Mouse (Mus musculus) brain, embryonic 18.5 days (tissue): ENCODE data around the gene Asl.
A peak's percentile ranks its signal among the peaks of the same experiment; 100 is the strongest.

Experiments used
- DNase-seq: peaks from one replicate; pipeline ENCODE4 v3.0.0-alpha.2; 2012; ENCODE audit warnings: low read depth, low spot score

Asl gene

GRCm38 (mm10) chr5:130029142-130029897 lies at the start of gene Asl, which contains the start of gene Crcp:
Gene Asl, minus strand, starts transcription at chr5:130029247.
Gene Crcp, plus strand, starts transcription at chr5:130029290.
- peak; percentile 74 for DNase-seq

GRCm38 (mm10) chr5:130078834-130079156 lies 49.7 kb upstream of the Asl start:
- DNase-seq: no peak

- DNase-seq: no peak
These were observed 49.2 kb upstream of the Asl start for GRCm38 (mm10) chr5:130078096-130078833.

- DNase-seq: no peak
These were observed 47.3 kb upstream of the Asl start for GRCm38 (mm10) chr5:130076396-130076795.

- no peak for DNase-seq
These were observed 45.4 kb upstream of the Asl start for GRCm38 (mm10) chr5:130074491-130074890.

DNA sequence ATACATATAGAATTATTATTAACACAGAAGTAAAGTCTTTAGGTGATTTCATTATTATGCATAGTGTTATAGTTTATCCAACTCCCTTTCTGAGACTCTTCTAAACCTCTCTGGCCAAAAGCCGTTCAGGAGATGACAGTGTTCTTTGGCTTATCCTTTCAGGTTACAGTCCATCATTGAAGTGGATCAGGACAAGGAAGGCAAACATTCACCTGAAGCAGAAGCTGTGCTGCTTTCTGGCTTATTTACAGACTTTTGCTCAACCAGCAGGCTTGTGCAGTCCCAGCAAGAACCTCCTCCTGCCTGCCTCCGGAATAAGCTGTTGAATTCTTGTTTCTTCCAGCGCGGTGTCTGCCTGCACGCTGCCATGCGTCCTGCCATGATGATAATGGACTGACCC lies 44.0 kb upstream of the Asl start, which contains the start of gene Tpst1:
TSS of gene Tpst1 (plus strand) at position 301 of the 400 bp plus-strand sequence.
- DNase-seq: no peak

DNA sequence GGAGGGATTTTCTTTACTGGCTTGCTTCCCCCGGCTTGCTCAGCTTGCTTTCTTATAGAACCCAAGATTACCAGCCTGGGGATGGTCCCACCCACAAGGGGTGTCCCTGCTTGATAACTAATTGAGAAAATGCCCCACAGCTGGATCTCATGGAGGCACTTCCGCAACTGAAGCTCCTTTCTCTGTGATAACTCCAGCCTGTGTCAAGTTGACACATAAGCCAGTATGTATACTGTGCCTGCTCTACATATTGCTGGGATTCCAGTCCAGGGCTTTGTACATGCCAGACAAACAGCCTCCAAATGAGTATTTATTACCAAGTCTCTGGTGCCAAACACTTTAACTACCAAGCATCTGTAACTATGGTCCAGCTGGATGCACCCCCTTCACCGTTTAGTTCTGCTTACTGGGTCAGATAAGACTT lies 38.8 kb upstream of the Asl start:
- DNase-seq: no peak

GRCm38 (mm10) chr5:130065579-130065978 lies 36.5 kb upstream of the Asl start:
- no peak for DNase-seq

DNA sequence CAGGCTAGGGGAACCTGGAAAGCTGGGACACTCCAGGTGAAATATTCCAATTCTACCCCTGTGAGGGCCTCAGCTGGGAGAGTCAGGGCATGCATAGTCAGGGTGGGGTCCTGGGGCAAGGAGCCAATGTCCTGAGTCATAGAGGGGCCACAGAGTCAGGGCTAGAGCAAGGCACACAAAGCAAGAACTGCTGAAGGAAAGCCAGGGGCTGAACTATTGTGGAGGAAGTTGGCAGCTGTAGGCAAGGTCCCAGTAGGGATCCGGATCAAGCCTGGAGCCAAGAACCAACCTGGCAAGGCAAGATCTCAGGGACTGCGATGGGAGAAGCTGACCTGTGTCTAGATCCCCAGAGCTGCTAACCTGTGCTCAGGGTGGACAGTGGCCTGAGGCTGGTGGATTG lies 34.7 kb upstream of the Asl start:
- no peak for DNase-seq

DNA sequence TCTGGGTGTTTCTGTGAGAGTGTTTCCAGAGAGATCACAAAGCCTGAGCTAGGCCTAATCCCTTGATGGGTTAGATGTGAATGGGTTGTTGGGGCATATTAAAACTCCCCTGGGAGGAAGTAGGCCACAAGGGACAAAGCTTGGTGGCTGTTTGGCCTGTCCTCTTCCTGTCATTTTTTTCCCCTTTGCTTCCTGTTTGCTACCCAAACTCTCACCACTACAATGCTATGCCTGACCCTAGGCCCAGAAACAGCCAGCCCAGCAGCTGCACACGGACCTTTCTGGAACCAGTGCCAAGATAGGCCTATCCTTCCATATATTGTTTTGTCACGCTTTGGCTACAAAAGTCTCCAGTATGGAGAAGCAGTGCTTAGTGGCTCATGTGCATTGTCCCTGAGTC lies 33.0 kb upstream of the Asl start:
- DNase-seq: no peak

- DNase-seq: no peak
These were observed 31.2 kb upstream of the Asl start for GRCm38 (mm10) chr5:130060329-130060665.

GRCm38 (mm10) chr5:130059413-130060328 lies 30.6 kb upstream of the Asl start:
- no peak for DNase-seq

GRCm38 (mm10) chr5:130056303-130056702 lies 27.3 kb upstream of the Asl start:
- DNase-seq: no peak

DNA sequence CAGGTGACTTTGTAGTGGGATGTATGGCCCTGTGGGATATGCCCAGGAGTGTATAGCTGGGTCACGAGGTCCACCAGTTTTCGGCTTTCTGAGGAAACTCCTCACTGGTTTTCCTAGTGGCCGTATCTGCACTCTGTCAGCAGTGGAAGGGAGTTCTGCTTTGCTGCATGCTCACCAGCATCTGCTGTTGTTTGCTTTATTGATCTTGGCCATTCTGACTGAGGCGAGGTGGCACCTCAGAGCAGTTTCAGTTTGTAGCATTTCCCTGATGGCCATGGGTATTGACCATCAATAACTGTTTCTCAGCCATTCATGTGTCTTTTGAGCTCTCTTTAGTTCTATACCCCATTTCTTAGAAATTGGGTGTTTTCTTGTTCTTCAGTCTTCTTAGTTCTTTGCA lies 26.6 kb upstream of the Asl start:
- no peak for DNase-seq

DNA sequence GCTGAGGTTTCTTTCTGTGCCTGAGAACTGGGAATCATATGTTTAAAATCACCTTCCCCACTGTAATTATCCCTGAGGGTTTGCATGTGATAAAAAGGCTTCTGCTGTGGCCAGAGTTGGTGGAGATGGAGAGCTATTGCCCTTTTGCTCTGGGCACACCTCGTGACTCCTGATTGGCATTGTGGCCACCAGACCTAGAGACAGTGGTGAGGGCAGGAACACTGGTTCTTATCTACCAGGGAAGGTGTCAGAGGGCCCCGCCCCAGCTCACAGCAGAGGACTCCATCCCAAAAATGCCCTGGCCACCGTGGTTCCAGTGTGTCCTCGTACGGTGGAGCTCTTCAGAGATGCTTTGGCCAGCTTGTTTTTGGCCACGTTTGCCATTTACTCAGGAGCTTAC lies 23.9 kb upstream of the Asl start:
- no peak for DNase-seq

GRCm38 (mm10) chr5:130052510-130052909 lies 23.5 kb upstream of the Asl start:
- DNase-seq: no peak

DNA sequence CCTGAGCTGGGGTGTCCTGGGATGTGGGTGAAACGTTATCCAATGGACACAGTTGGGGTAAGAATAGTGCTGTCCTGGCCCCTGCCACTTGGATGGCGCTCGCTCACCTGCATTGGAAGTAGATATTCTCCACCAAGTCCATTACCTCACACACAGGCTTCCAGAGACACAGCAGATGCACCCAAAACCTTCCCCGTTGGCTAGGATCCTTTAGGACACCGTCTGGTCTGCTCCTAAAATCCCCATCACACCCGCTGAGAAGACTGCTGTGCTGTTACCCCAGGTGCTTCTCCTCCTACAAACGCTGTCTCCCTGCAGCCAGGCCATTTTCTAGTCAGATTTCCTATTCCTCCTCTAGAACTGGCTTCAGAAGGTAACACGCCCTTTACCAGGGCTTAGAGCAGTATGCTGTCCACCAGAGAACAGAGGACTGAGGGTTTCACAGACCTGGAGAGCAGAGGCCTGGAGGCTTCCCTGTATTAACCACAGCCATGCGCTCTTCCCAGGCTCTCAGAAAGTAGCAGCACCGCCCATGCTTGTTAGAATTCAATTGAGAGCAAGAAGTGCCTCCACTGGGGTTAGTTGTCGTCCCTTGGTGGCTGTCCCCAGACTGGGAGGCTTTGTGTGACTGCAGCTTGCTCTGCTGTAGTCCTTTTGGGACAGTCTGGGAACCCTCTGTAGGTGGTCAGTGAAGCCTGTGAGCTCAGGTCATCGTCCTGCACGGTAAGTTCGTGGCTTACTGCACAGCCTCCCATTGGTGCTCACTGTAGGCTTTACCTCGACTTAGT lies 22.2 kb upstream of the Asl start:
- no peak for DNase-seq

- DNase-seq: no peak
These were observed 21.4 kb upstream of the Asl start for GRCm38 (mm10) chr5:130050416-130050815.

- DNase-seq: no peak
These were observed 19.9 kb upstream of the Asl start for GRCm38 (mm10) chr5:130048786-130049520.

GRCm38 (mm10) chr5:130047013-130047412 lies 18.0 kb upstream of the Asl start:
- no peak for DNase-seq

- DNase-seq: no peak
These were observed 17.5 kb upstream of the Asl start for GRCm38 (mm10) chr5:130046589-130046988.
